Mouse (Mus musculus) liver, postnatal 0 days (tissue): Measurements from ENCODE around the gene Olfr1361. TPM values are rescaled to one million over a fixed set of nuclear protein-coding genes. Genes with fewer than 3 reads are reported as not detected.

Source experiments
- ATAC-seq: fragments of 200-750 bp; cut with Nextera tagmentation; 2 replicates; pipeline ENCODE4 v1.8.0; 2017; ENCODE audit warnings: mild to moderate bottlenecking, moderate library complexity
- DNase-seq: peaks from one replicate; pipeline ENCODE4 v3.0.0-alpha.2; 2016
- H3K27ac ChIP-seq: fragments of 300-500 bp; sonication (generic); 2 replicates; pipeline ENCODE4 v1.5.1; 2014; ENCODE audit warnings: antibody characterized with exemption, moderate library complexity, mild to moderate bottlenecking, low read depth
- H3K27me3 ChIP-seq: fragments of 300-500 bp; sonication (generic); 2 replicates; pipeline ENCODE4 v1.6.1; 2014; ENCODE audit warnings: low read length, control low read depth, mixed read lengths; ENCODE audit not compliant: insufficient read depth
- H3K36me3 ChIP-seq: fragments of 300-500 bp; sonication (generic); replicated peaks from 2 replicates; pipeline ENCODE4 v1.6.1; 2014; ENCODE audit warnings: mild to moderate bottlenecking, control low read depth, low read length, moderate library complexity, mixed read lengths; ENCODE audit not compliant: insufficient read depth
- H3K4me1 ChIP-seq: fragments of 300-500 bp; sonication (generic); 2 replicates; pipeline ENCODE4 v1.6.1; 2014; ENCODE audit warnings: antibody characterized with exemption, mild to moderate bottlenecking, control low read depth; ENCODE audit not compliant: insufficient read depth
- H3K4me2 ChIP-seq: fragments of 300-500 bp; sonication (generic); 2 replicates; pipeline ENCODE4 v1.6.1; 2014; ENCODE audit warnings: low read depth, mild to moderate bottlenecking, low read length, moderate library complexity, mixed read lengths
- H3K4me3 ChIP-seq: fragments of 300-500 bp; sonication (generic); 2 replicates; pipeline ENCODE4 v1.5.1; 2014; ENCODE audit warnings: low read depth, low read length
- H3K9ac ChIP-seq: fragments of 300-500 bp; sonication (generic); replicated peaks from 2 replicates; pipeline ENCODE4 v1.6.1; 2014; ENCODE audit warnings: mild to moderate bottlenecking, moderate library complexity
- H3K9me3 ChIP-seq: fragments of 300-500 bp; sonication (generic); 2 replicates; pipeline ENCODE4 v1.6.1; 2016; ENCODE audit warnings: mild to moderate bottlenecking, control low read depth, low read length, mixed read lengths
- CTCF ChIP-seq: sonication (generic); IDR thresholded peaks from 2 replicates; pipeline ENCODE4 v1.5.1; 2016; ENCODE audit warnings: antibody characterized with exemption, low read depth
- EP300 ChIP-seq: IDR thresholded peaks from 2 replicates; pipeline ENCODE4 v1.6.1; 2016; ENCODE audit warnings: antibody characterized with exemption, low read depth, mild to moderate bottlenecking
- WGBS: fragments of 180-500 bp; shearing (Covaris S2); extraction: QIAGEN DNeasy Blood & Tissue Kit; methylation state at CpG from one replicate; pipeline ENCODE4 v1.1.7; 2014; ENCODE audit not compliant: insufficient replicate concordance; 5-methylcytosine and 5-hydroxymethylcytosine counted together
- polyA plus RNA-seq: library from polyadenylated mRNA; unstranded; fragments of >200 nt; fragmentation: Nextera tagmentation; extraction: Ambion mirVana; gene quantifications from 2 replicates; pipeline ENCODE4 v1.2.1, GENCODE M21; 2015

The Olfr1361 gene
- not detected in 2 replicates for polyA plus RNA-seq

DNA sequence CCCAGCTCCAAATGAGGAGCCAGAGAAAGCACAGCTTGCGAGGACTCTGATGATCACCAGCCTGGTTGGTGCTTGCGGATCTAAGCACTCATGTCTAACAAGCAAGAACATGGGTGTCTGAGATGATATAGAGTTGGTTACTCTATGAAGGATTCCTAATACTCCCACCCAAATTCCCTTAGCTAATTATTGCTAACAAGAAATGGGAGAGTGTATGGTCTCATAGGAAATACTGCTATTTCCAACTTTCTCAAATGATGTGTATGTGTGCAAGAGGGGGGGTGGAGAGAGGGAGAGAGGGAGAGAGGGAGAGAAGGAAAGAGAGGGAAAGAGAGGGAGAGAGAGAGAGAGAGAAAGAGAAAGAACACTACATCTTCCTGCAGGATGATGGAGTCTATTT is at the start of gene Olfr1361:
Olfr1361 (minus strand) TSS at position 101 of the 400 bp plus-strand sequence.
- ATAC-seq (no peak), DNase-seq (no peak)
- Histone ChIP-seq H3K9me3 (no peaks in the 10 kb centered on the region), H3K4me3 (no peak within 1 kb of the TSS), H3K36me3 (no peaks in the 10 kb centered on the region), H3K4me2 (no peak within 1 kb of the TSS), H3K27ac (no peak within 1 kb of the TSS), H3K27me3 (no peaks in the 10 kb centered on the region), H3K4me1 (no peaks in the 10 kb centered on the region), H3K9ac (no peak within 1 kb of the TSS)
- TF ChIP-seq EP300, result no peak
- no peak for TF ChIP-seq CTCF
- WGBS, result 75% methylated on average over 2 of the region's 2 CpGs

DNA sequence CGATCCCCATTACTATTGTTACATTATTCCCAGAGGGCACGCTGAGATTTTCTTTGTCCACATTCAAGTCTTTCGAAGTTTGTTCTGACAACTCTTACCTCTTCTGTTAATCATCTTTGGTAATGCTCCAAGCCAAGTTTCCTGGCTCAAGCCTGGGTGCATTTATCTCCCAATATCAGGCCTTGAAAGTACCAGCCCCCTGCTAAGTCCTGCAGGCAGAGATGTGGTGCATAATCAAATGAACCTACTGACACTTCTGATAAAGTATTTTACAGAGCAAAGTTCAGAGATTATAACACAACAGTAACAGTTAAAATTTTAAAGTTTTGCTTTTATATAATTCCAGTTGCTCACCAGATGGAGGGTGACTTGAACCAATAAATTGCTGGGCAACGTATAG is 48.5 kb upstream of the Olfr1361 start:
- Histone ChIP-seq H3K27me3 (no peaks in the 10 kb centered on the region), H3K9ac (peak overlapping the region; percentile 28; the same call in 1 of the 2 replicates), H3K36me3 (no peaks in the 10 kb centered on the region), H3K4me2 (peak overlapping the region; percentile 76), H3K9me3 (no peaks in the 10 kb centered on the region), H3K4me3 (peak overlapping the region; percentile 62; the same call in 1 of the 2 replicates), H3K4me1 (peaks cover 14% of the 10 kb centered on the region), H3K27ac (no peak overlapping the region)
- DNase-seq (no peak), ATAC-seq (no peak)
- WGBS, result 25% methylated on average over 4 of the region's 4 CpGs
- TF ChIP-seq CTCF (no peak), EP300 (peak; percentile 54)

DNA sequence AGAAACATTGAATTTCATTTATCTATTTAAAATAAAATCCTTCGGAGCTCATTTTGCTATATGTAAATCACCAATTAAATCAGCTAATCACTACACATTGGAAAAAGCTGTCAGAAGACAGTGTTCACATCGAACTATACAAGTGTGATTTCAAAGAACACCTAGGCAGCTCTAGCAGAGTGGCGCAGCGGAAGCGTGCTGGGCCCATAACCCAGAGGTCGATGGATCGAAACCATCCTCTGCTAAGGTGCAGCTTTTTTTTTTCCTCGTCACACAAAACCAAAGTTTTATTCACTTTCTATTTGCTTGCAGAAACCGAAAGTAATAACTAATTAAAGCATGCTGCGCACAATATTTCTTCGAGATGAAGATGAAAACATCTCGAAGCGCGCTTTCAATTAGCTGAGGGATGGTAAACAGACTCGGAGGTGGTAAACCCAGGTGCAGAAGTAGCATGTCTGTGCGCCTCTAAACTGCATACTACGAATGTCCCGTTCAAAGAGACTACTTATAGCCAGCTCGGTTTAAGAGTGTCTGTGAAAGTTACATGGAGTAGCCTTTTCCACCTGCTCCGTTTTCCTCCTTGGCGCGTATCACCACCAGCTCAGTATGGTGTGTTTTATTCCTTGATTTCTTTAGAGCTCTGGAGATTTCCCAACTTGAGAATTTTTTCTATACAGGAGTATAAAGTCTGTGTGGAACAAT is 47.8 kb upstream of the Olfr1361 start:
- peak overlapping the region; percentile 62 for H3K4me3 ChIP-seq
- DNase-seq (peak; percentile 82), ATAC-seq (peak; percentile 66)
- peaks cover 14% of the 10 kb centered on the region for H3K4me1 ChIP-seq
- TF ChIP-seq CTCF (no peak), EP300 (no peak)
- H3K9ac ChIP-seq, result peak overlapping the region; percentile 28
- 1% methylated on average over 22 of the region's 22 CpGs for WGBS
- H3K9me3 ChIP-seq, result no peaks in the 10 kb centered on the region
- no peaks in the 10 kb centered on the region for H3K36me3 ChIP-seq
- peak overlapping the region; percentile 76 for H3K4me2 ChIP-seq
- H3K27ac ChIP-seq, result no peak overlapping the region
- no peaks in the 10 kb centered on the region for H3K27me3 ChIP-seq

DNA sequence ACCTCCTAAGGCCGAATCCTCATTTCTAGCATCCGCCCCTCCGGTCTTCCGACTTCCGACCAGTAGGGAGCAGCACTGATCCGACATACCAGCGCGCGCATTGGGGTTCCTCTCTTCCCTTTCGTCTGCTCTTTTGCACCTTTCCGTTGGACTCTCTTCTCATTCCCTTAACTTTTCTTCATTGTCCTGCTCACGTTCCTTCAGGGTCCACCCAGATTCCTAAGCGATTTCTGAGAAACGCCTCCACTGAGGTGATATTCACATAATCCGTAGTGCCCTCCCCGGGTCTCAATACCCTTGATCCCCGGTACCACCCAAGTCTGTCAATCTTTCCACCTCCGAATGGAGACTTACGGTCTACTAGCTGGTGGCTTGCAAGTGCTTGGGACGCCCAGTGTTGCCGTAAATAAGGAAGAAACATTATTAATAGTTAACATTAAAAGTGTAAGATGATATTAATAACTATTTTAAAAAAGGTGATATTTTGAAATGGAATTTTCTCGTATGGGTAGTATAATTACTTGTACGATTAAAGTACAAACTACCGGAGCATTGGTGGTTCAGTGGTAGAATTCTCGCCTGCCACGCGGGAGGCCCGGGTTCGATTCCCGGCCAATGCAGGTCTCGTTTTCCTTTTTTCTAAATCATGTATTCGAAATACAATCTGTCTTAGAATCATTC is 47.0 kb upstream of the Olfr1361 start:
- DNase-seq (peak; percentile 91), ATAC-seq (peak; percentile 83)
- peaks cover 10% of the 10 kb centered on the region for H3K4me1 ChIP-seq
- no peaks in the 10 kb centered on the region for H3K36me3 ChIP-seq
- H3K27ac ChIP-seq, result peak overlapping the region; percentile 82
- peak overlapping the region; percentile 67 for H3K9ac ChIP-seq
- under 1% methylated on average over 32 of the region's 32 CpGs for WGBS
- no peaks in the 10 kb centered on the region for H3K9me3 ChIP-seq
- H3K4me3 ChIP-seq, result peak overlapping the region; percentile 62
- TF ChIP-seq CTCF (peak; percentile 88), EP300 (peak; percentile 44)
- H3K27me3 ChIP-seq, result no peaks in the 10 kb centered on the region
- H3K4me2 ChIP-seq, result peak overlapping the region; percentile 76

DNA sequence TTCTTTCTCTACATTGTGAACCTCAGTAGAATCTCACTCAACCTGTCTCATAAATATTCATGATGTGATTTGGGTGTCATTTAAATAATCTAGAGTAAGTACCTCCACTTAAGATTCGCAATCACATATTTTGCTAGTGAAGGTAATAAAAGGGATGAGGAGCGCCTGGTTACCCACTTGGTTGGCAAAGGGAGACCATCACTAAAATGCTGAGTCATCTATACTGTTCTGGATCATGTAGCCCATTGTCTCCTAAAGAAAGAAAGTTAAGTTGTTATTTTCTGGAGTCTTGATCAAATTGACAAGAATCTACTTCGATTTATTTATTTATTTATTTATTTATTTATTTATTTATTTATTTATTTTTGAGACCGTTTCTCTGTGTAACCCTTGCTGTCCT is 43.5 kb upstream of the Olfr1361 start:
- ATAC-seq (no peak), DNase-seq (no peak)
- no peak overlapping the region for H3K4me3 ChIP-seq
- no peaks in the 10 kb centered on the region for H3K36me3 ChIP-seq
- no peaks in the 10 kb centered on the region for H3K27me3 ChIP-seq
- WGBS, result 59% methylated on average over 4 of the region's 4 CpGs
- peaks cover 6% of the 10 kb centered on the region; the same call in 1 of the 2 replicates for H3K4me1 ChIP-seq
- TF ChIP-seq EP300 (no peak), CTCF (no peak)
- no peak overlapping the region for H3K4me2 ChIP-seq
- H3K9me3 ChIP-seq, result no peaks in the 10 kb centered on the region
- no peak overlapping the region for H3K9ac ChIP-seq
- H3K27ac ChIP-seq, result no peak overlapping the region

DNA sequence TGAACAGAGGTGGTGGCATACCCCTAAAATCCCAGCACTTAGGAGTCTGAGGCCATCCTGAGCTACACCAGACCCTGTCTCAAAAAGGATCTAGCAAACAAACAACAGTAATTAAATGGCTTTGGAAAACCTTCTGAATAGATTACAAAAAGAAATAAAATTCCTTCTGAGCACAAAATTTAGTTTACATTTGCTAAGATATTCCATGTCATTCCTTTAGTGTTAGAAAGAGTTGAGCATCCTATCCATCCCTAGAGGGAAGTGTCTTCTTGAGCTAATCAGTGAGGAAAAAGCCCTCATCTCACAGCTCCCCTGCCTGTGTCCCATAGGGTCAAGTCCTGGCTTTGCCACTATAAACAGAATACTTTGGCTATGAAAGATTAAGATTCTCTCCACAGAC is 34.6 kb upstream of the Olfr1361 start, which contains the start of gene Olfr1359:
Olfr1359 (plus strand) TSS at position 301 of the 400 bp plus-strand sequence.
- no peak for ATAC-seq
- Histone ChIP-seq H3K9ac (no peak within 1 kb of the TSS), H3K4me2 (no peak within 1 kb of the TSS), H3K27me3 (no peaks in the 10 kb centered on the region), H3K36me3 (no peaks in the 10 kb centered on the region), H3K4me3 (no peak within 1 kb of the TSS), H3K4me1 (no peaks in the 10 kb centered on the region), H3K27ac (no peak within 1 kb of the TSS), H3K9me3 (no peaks in the 10 kb centered on the region)
- TF ChIP-seq CTCF (no peak), EP300 (no peak)
- no peak for DNase-seq
